Mouse (Mus musculus): Measurements from ENCODE around the gene Ppp4r2. TPM values are rescaled to one million over a fixed set of nuclear protein-coding genes. Genes with fewer than 3 reads are reported as not detected.

The Ppp4r2 gene
- 29.5 and 30.4 TPM in 2 replicates for polyA plus RNA-seq (2014; fragmentation: Nextera tagmentation; extraction: Ambion mirVana)

- Histone ChIP-seq H3K4me3 (ENCODE audit: low read depth, low read length) (peak within 1 kb of the TSS; percentile 87), H3K27ac (replicated peaks; ENCODE audit: low read depth, low read length) (peak within 1 kb of the TSS; percentile 94), H3K9ac (ENCODE audit: low read depth, low read length) (peak within 1 kb of the TSS; percentile 89), H3K36me3 (ENCODE audit: control insufficient read depth, insufficient read depth, low read length) (peaks cover 37% of the 10 kb centered on the region), H3K4me2 (ENCODE audit: low read depth, low read length) (peak within 1 kb of the TSS; percentile 58), H3K4me1 (ENCODE audit: control insufficient read depth, insufficient read depth, low read length) (peaks cover 7% of the 10 kb centered on the region; the same call in 1 of the 2 replicates), H3K27me3 (replicated peaks; ENCODE audit: control insufficient read depth, insufficient read depth, low read length) (no peaks in the 10 kb centered on the region), H3K9me3 (ENCODE audit: control insufficient read depth, low read length) (no peaks in the 10 kb centered on the region)
- DNase-seq (ENCODE audit: low spot score) (peak; percentile 95), ATAC-seq (ENCODE audit: low read depth) (peak; percentile 96)
- WGBS: 1% methylated on average over 7 of the region's 50 CpGs
Observed at GRCm38 (mm10) chr6:100833355-100833754, at the start of gene Ppp4r2. Ppp4r2 (plus strand) TSS chr6:100833622.

- DNase-seq (ENCODE audit: low spot score) (no peak), ATAC-seq (ENCODE audit: low read depth) (no peak)
- Histone ChIP-seq H3K36me3 (ENCODE audit: control insufficient read depth, insufficient read depth, low read length) (peaks cover 64% of the 10 kb centered on the region), H3K4me1 (ENCODE audit: control insufficient read depth, insufficient read depth, low read length) (no peaks in the 10 kb centered on the region), H3K27me3 (replicated peaks; ENCODE audit: control insufficient read depth, insufficient read depth, low read length) (no peaks in the 10 kb centered on the region), H3K4me2 (ENCODE audit: low read depth, low read length) (no peak overlapping the region), H3K4me3 (ENCODE audit: low read depth, low read length) (no peak overlapping the region), H3K27ac (replicated peaks; ENCODE audit: low read depth, low read length) (no peak overlapping the region), H3K9me3 (ENCODE audit: control insufficient read depth, low read length) (no peaks in the 10 kb centered on the region; the same call in 1 of the 2 replicates), H3K9ac (ENCODE audit: low read depth, low read length) (no peak overlapping the region)
- WGBS: 92% methylated on average over 1 of the region's 1 CpGs
Observed at GRCm38 (mm10) chr6:100787726-100788125, 45.7 kb upstream of the Ppp4r2 start.

DNA sequence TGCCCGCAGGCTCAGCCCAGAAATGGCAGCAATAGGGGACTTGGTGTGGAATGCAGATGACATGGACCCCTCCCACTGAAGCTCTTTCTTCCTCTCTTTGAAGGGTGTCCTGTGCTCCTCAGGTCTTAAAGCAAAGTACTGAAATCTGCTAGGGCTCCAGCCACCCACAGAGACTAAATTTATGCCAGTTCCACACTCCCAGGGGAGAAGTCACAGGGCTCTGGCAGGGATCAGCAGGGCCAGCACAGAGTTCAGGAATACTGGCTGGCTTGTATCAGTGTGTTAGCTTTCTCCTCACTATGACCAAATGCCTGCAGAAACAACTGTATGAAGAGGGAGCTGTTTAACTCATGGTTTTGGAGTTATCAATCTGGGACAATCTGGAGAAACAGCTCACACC lies 44.3 kb upstream of the Ppp4r2 start:
- DNase-seq (ENCODE audit: low spot score) (no peak), ATAC-seq (ENCODE audit: low read depth) (no peak)
- Histone ChIP-seq H3K27me3 (replicated peaks; ENCODE audit: control insufficient read depth, insufficient read depth, low read length) (no peaks in the 10 kb centered on the region), H3K9ac (ENCODE audit: low read depth, low read length) (no peak overlapping the region), H3K27ac (replicated peaks; ENCODE audit: low read depth, low read length) (no peak overlapping the region), H3K4me1 (ENCODE audit: control insufficient read depth, insufficient read depth, low read length) (peaks cover 8% of the 10 kb centered on the region; the same call in 1 of the 2 replicates), H3K9me3 (ENCODE audit: control insufficient read depth, low read length) (no peaks in the 10 kb centered on the region), H3K4me2 (ENCODE audit: low read depth, low read length) (no peak overlapping the region), H3K4me3 (ENCODE audit: low read depth, low read length) (no peak overlapping the region), H3K36me3 (ENCODE audit: control insufficient read depth, insufficient read depth, low read length) (peaks cover 51% of the 10 kb centered on the region)
- whole genome bisulfite sequencing: 80% methylated on average over 1 of the region's 1 CpGs

DNA sequence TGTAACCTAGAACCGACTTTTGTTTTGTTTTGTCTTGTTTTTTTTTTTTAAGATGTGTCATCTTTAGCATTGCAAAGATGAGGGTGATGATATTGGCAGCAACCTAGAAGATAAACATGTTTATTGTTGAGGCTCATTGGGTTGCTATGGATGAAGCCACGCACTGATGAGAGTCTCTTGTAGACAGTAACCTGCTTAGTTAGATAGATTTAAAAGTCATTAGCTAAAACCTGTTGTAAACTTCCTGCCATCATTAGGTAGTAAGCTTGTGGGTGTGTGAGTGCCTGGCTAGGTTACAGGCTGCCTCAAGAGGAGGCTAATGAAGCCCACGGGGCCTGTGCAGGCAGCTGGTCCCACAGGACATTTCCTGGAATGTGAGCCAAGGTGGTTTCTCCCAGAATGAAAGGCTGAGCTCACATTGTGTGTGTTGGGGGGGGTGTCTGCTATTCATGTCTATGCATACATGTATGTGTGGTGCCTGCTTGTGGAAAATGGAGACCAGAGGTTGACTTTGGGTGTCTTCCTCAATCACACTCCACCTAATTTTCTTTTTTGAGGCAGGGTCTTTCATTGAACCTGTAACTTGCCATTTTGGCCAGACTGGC lies 41.3 kb upstream of the Ppp4r2 start:
- no peak overlapping the region for H3K4me3 ChIP-seq (ENCODE audit: low read depth, low read length)
- no peak overlapping the region for H3K4me2 ChIP-seq (ENCODE audit: low read depth, low read length)
- H3K4me1 ChIP-seq (ENCODE audit: control insufficient read depth, insufficient read depth, low read length): peaks cover 8% of the 10 kb centered on the region; the same call in 1 of the 2 replicates
- no peaks in the 10 kb centered on the region for H3K9me3 ChIP-seq (ENCODE audit: control insufficient read depth, low read length)
- no peak for DNase-seq (ENCODE audit: low spot score)
- H3K36me3 ChIP-seq (ENCODE audit: control insufficient read depth, insufficient read depth, low read length): peaks cover 45% of the 10 kb centered on the region
- ATAC-seq (ENCODE audit: low read depth): peak; percentile 50
- no peak overlapping the region for H3K9ac ChIP-seq (ENCODE audit: low read depth, low read length)
- H3K27me3 ChIP-seq (replicated peaks; ENCODE audit: control insufficient read depth, insufficient read depth, low read length): no peaks in the 10 kb centered on the region
- no peak overlapping the region for H3K27ac ChIP-seq (replicated peaks; ENCODE audit: low read depth, low read length)
- 66% methylated on average over 3 of the region's 3 CpGs for WGBS

DNA sequence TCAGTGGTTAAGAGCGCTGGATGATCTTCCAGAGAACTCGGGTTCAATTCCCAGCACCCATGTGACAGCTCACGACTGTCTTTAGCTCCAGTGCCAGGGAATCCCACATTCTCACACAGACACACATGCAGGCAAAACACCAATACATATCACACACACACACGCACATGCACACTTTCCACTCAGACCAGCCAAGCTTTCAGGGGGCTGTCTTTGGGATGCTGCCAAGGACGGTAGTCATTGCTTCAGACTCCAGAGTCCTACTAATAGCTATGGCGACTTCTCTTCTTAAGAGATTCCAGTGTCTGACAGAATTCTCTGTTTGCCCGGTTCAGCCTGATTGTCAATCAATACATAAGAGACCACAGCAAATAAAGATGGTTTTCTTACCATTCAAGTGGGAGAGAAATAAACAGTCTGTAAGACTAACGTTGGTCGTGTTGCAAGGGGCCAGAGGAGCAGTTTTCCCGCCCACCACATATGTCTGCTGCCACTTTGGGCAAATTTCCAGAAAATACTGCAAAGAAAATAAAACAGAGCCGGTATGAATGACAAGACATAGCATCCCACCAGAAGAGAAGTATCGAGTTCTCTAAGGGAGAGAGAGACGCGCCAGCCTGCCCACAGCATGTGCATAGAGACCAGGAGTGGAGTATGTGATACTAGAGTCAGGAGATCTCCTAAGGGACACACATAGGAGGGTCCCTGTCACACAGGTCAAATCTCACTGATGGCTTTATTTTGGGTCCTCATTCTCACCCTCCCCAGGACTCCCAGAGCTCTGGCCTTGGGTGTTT lies 40.3 kb upstream of the Ppp4r2 start:
- H3K36me3 ChIP-seq (ENCODE audit: control insufficient read depth, insufficient read depth, low read length): peaks cover 39% of the 10 kb centered on the region
- H3K4me2 ChIP-seq (ENCODE audit: low read depth, low read length): no peak overlapping the region
- H3K27ac ChIP-seq (replicated peaks; ENCODE audit: low read depth, low read length): no peak overlapping the region
- peaks cover 8% of the 10 kb centered on the region; the same call in 1 of the 2 replicates for H3K4me1 ChIP-seq (ENCODE audit: control insufficient read depth, insufficient read depth, low read length)
- ATAC-seq (ENCODE audit: low read depth) (no peak; the same call in 1 of the 2 replicates), DNase-seq (ENCODE audit: low spot score) (peak; percentile 67)
- no peaks in the 10 kb centered on the region for H3K9me3 ChIP-seq (ENCODE audit: control insufficient read depth, low read length)
- H3K27me3 ChIP-seq (replicated peaks; ENCODE audit: control insufficient read depth, insufficient read depth, low read length): no peaks in the 10 kb centered on the region
- no peak overlapping the region for H3K4me3 ChIP-seq (ENCODE audit: low read depth, low read length)
- H3K9ac ChIP-seq (ENCODE audit: low read depth, low read length): no peak overlapping the region
- WGBS: 50% methylated on average over 14 of the region's 14 CpGs

DNA sequence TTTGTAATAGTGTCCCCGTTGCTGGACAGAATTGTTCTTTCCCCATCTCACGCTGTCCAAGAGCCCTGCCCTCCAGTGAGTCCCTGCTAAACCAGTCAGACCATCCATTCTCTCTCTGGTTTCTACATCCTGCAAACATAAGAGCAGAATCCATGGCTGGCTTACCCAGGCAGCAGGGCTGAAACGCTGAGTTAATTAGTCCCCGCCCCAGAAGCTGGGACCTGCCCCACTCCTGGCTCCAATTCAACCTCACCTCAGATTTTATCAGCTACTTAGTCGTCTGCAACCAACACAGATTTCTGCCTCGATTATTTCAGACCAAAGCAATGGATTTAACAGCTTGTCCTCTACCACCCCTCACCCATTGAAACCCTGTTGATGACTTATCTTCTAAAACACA lies 37.6 kb upstream of the Ppp4r2 start:
- peaks cover 30% of the 10 kb centered on the region for H3K36me3 ChIP-seq (ENCODE audit: control insufficient read depth, insufficient read depth, low read length)
- DNase-seq (ENCODE audit: low spot score) (peak; percentile 62), ATAC-seq (ENCODE audit: low read depth) (no peak)
- no peak overlapping the region for H3K4me2 ChIP-seq (ENCODE audit: low read depth, low read length)
- no peaks in the 10 kb centered on the region for H3K9me3 ChIP-seq (ENCODE audit: control insufficient read depth, low read length)
- H3K27me3 ChIP-seq (replicated peaks; ENCODE audit: control insufficient read depth, insufficient read depth, low read length): no peaks in the 10 kb centered on the region
- WGBS: 40% methylated on average over 6 of the region's 6 CpGs
- H3K4me3 ChIP-seq (ENCODE audit: low read depth, low read length): no peak overlapping the region
- H3K4me1 ChIP-seq (ENCODE audit: control insufficient read depth, insufficient read depth, low read length): peaks cover 8% of the 10 kb centered on the region; the same call in 1 of the 2 replicates
- no peak overlapping the region for H3K9ac ChIP-seq (ENCODE audit: low read depth, low read length)
- no peak overlapping the region for H3K27ac ChIP-seq (replicated peaks; ENCODE audit: low read depth, low read length)

DNA sequence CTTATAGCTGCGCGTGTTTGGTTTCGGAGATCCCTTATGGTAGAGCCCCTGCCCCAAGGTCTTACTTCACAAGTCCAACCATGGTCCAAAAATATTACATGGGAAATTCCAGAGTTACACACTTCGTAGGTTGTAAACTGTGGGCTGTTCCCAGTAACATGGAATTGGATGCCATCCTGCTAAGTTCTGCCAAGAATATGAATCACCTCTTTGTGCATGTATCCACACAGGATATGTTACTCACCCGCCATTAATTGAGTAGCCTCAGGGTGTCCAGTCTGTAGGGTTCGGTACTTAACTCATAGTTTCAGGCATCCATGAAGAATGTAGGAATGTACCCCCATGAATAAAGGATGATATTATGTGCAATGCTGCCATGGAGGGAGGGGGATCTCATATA lies 34.1 kb upstream of the Ppp4r2 start:
- H3K4me3 ChIP-seq (ENCODE audit: low read depth, low read length): no peak overlapping the region
- no peaks in the 10 kb centered on the region for H3K27me3 ChIP-seq (replicated peaks; ENCODE audit: control insufficient read depth, insufficient read depth, low read length)
- H3K9ac ChIP-seq (ENCODE audit: low read depth, low read length): no peak overlapping the region
- no peaks in the 10 kb centered on the region for H3K9me3 ChIP-seq (ENCODE audit: control insufficient read depth, low read length)
- H3K36me3 ChIP-seq (ENCODE audit: control insufficient read depth, insufficient read depth, low read length): peaks cover 37% of the 10 kb centered on the region
- no peak overlapping the region for H3K27ac ChIP-seq (replicated peaks; ENCODE audit: low read depth, low read length)
- DNase-seq (ENCODE audit: low spot score): peak; percentile 41
- no peak for ATAC-seq (ENCODE audit: low read depth)
- no peak overlapping the region for H3K4me2 ChIP-seq (ENCODE audit: low read depth, low read length)
- H3K4me1 ChIP-seq (ENCODE audit: control insufficient read depth, insufficient read depth, low read length): no peaks in the 10 kb centered on the region
- WGBS: 69% methylated on average over 6 of the region's 6 CpGs

DNA sequence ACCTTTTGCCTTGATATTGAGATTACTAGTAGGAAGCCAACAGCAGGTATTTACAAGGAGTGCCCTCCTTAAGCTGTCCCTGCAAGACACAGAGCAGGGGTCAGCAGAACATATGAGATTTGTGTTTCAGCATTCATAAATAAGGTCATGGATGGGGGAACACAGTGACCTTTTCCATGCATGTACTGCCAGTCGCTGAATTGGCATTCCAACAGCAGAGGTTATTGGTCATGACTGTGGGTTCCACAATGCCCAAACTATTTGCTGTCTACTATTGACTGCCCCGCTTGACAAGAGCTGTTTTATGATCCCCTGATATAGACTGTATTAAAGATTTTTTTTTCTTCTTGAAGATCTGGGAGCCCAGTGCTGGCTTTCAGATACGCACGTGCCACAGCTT lies 33.7 kb upstream of the Ppp4r2 start:
- ATAC-seq (ENCODE audit: low read depth): no peak
- H3K4me1 ChIP-seq (ENCODE audit: control insufficient read depth, insufficient read depth, low read length): no peaks in the 10 kb centered on the region
- no peak overlapping the region for H3K27ac ChIP-seq (replicated peaks; ENCODE audit: low read depth, low read length)
- WGBS: 91% methylated on average over 4 of the region's 4 CpGs
- no peak overlapping the region for H3K9ac ChIP-seq (ENCODE audit: low read depth, low read length)
- H3K9me3 ChIP-seq (ENCODE audit: control insufficient read depth, low read length): no peaks in the 10 kb centered on the region
- H3K4me2 ChIP-seq (ENCODE audit: low read depth, low read length): no peak overlapping the region
- DNase-seq (ENCODE audit: low spot score): no peak
- H3K36me3 ChIP-seq (ENCODE audit: control insufficient read depth, insufficient read depth, low read length): peaks cover 37% of the 10 kb centered on the region
- no peak overlapping the region for H3K4me3 ChIP-seq (ENCODE audit: low read depth, low read length)
- H3K27me3 ChIP-seq (replicated peaks; ENCODE audit: control insufficient read depth, insufficient read depth, low read length): no peaks in the 10 kb centered on the region
